Mouse (Mus musculus) bone marrow macrophage, adult 2 months (primary cell): ENCODE results near the gene Gm13305.
"Not testable (repeated sequence)": the region's sequence is repeated elsewhere in the genome, so short reads cannot be mapped to it uniquely, and the experiment has no call there.

Source experiments
- CTCF ChIP-seq: IDR thresholded peaks from 2 replicates; pipeline ENCODE4 v1.5.1; 2012; ENCODE audit warnings: low read depth, mild to moderate bottlenecking, low read length, moderate library complexity
- POLR2A ChIP-seq: IDR thresholded peaks from 2 replicates; pipeline ENCODE4 v1.6.1; 2012; ENCODE audit warnings: mild to moderate bottlenecking, low read depth, low read length, borderline replicate concordance

DNA sequence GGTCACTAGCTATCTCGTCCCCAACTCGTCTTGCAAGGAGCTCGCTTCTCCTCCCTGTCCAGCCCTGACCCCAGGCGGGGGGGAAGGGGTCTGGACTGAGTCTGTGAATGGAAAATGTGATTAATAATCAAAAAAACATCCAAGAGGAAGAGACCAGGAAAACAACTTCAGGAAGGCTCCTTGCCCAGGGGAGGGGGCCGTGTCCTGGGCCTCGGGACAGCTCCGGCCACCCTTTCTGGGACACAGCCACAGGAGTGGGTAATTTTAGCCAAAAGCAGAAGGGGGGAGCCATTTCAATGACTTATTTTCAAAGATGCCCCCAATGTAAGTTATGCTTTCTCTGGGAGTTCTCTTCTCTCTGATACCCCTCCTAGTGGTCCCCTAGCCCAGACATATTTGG is at the start of gene Gm13305:
- not testable (repeated sequence) for TF ChIP-seq POLR2A, CTCF
